Mouse (Mus musculus): ENCODE data around the gene Ifi35.
"Not testable (repeated sequence)": the region's sequence is repeated elsewhere in the genome, so short reads cannot be mapped to it uniquely, and the experiment has no call there.

Gene Ifi35

DNA sequence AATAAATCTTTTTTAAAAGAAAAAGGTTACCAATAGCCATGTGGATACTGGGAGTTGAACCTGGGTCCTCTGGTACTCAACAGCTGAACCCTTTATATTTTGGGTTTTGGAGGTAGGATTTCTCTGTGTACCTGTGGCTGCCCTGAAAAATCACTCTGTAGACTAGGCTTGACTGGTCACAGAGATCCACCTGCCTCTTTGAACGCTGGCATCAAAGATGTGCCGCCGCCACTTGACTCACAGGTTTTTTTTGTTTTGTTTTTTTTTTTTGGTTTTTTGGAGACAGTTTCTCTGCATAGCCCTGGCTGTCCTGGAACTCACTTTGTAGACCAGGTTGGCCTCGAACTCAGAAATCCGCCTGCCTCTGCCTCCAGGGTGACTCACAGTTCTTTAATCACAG is 421 bp upstream of the Ifi35 start:
- DNase-seq (ENCODE audit: low read depth) = no peak

DNA sequence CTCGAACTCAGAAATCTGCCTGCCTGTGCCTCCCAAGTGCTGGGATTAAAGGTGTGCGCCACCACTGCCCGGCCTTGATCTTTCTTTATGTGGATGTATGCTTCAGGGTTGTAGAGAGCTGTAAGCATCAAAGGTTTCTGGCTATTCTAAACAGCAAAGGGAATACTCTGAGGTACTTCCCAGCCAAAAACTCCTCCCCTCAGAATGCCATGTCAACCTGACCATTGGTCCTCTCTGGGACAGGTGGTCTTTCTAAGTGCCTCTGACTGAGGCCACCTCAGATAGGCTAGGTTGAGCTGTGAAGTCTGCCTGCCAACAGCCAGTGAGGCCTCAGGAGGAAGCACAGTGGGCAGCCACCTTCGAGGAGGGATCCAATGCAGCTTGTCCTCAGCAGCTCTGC is 692 bp downstream of the Ifi35 start:
- peak; percentile 50 for DNase-seq (ENCODE audit: low read depth)

DNA sequence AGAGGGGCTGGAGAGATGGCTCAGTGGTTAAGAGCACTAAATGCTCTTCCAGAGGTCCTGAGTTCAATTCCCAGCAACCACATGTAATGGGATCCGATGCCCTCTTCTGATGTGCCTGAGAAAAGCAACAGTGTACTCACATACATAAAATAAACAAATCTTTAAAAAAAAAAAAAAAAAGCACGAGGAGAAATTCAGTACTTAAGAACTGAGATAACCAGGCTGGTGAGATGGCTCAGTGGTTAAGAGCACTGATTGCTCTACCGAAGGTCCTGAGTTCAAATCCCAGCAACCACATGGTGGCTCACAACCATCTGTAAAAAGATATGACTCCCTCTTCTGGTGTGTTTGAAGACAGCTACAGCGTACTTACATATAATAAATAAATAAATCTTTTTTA is 1.4 kb downstream of the Ifi35 start:
- not testable (repeated sequence) for DNase-seq (ENCODE audit: low read depth)

DNA sequence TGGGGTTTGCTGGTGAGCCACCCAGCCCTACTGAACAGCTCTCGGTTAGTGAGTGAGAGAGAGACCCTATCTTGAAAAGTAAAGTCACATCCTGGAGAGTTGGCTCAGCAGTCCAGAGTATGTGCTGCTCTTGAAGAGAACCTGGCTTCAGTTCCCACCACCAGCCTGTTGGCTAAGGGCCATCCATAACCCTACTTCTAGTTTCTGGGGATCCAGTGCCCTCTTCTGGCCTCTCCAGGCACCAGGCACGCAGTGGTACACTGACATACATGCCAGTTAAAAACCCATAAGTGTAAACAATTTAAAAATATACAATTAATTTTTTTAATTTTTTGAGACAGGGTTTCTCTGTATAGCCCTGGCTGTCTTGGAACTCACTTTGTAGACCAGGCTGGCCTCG is 2.2 kb downstream of the Ifi35 start:
- DNase-seq (ENCODE audit: low read depth) = peak; percentile 65

DNA sequence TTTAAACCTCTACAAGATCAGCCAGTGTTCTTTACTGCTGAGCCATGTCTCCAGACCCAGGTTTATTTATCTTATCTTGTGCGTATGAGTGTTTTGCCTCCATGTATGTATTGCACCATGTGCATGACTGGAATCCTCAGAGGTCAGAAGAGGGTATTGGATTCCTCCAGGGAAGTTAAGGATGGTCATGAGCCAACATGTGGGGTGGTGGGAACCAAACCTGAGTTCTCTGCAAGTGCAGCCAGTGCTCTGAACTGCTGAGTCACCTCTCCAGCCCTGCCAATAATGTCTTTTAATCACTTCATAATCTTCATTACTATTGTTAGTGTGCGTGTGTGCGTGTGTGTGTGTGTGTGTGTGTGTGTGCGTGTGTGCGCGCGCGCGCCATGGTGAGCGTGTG is 3.3 kb downstream of the Ifi35 start:
- DNase-seq (ENCODE audit: low read depth) = no peak

DNA sequence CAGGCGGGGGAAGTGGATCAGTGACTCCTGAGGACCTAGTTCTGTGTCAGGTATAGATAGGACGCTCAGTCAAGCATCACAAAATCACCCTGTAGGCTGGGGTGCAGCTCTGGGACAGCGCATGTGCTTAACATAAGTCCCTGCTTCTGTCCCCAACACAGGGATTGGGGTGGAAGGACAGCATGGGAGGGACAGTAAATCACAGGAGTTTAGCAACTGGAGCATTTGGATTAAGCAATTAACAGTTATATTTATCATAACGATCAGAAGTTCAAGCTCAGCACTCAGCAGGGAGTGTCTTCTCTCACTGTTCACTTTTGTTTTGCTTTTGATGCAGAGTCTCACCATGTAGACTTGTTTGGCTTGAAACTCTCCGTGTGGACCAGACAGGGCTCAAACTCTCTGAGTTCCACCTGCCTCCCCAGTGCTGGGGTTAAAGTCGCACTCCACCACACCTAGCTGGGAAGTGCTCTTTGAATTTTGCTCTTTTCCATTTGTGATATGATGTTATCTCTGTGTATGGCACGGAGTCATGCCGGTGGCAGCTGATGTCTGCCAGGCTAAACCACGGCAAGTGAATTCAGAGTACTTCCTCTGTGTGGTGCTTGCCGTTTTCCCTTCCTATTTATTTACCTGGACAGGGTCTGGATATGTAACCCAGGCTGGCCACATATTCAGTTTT is 4.0 kb downstream of the Ifi35 start:
- DNase-seq (ENCODE audit: low read depth) = no peak

DNA sequence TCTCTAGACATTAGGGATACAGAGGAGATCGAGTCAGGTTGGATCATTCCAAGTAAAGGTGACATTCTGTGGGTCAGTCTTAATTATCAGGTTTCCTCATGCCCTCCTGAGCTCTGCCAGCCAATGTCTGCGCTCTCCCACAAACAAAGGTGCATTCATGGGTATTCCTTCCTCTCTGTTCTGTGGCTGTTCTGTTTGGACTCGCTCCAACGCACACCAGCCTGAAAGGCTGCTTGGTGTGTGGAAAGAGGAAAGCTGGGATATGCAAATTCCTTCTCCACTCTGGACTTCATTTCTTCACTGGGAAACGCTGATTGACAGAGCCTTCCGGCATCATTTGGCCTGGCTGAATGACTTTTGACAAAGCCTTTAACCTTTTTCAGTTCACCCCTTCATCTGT is 6.5 kb downstream of the Ifi35 start:
- DNase-seq (ENCODE audit: low read depth) = no peak

DNA sequence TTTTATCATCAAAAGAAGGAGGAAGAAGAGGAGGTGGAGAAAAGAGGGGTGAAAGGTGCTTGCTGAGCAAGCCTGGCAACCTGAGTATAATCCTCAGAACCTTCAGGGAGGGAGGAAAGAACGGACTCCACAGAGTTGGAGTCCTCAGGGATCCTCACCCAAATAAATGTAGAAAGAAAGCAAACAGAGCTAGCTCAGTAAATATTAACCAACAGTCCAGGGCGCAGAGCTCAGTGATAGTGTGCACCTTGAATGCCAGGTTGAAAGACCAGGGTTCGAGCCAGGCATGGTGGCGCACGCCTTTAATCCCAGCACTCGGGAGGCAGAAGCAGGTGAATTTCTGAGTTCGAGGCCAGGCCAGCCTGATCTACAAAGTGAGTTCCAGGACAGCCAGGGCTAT is 7.4 kb downstream of the Ifi35 start:
- DNase-seq (ENCODE audit: low read depth) = no peak

DNA sequence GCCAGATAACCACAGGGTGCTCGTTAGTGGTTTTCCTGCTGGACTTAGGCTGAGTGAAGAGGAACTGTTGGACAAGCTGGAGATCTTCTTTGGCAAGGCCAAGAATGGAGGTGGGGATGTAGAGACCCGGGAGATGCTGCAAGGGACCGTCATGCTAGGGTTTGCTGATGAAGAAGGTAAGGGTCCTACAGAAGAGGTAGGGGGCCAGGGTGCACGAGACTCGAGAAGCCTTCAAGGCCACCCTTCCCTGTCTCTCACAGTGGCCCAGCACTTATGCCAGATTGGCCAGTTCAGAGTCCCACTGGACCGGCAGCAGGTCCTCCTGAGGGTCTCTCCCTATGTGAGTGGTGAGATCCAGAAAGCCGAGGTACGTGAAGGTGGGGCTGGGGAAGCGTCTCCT is 9.4 kb downstream of the Ifi35 start:
- DNase-seq (ENCODE audit: low read depth) = no peak

DNA sequence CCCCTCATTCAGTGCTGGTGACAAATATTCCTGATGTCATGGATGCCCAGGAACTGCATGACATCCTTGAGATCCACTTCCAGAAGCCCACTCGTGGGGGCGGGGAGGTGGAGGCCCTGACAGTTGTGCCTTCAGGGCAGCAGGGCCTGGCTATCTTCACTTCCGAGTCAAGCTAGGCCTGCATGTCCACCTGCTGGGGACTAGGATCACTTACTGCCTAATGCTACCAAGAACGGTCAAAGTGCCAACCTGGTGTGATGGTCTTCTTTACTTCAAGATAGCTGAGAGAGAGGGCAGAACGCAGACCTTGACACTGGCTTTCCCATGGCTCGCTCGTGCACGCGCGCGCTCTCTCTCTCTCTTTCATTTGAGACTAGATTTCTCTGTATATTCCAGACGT is 10.0 kb downstream of the Ifi35 start:
- DNase-seq (ENCODE audit: low read depth) = no peak

DNA sequence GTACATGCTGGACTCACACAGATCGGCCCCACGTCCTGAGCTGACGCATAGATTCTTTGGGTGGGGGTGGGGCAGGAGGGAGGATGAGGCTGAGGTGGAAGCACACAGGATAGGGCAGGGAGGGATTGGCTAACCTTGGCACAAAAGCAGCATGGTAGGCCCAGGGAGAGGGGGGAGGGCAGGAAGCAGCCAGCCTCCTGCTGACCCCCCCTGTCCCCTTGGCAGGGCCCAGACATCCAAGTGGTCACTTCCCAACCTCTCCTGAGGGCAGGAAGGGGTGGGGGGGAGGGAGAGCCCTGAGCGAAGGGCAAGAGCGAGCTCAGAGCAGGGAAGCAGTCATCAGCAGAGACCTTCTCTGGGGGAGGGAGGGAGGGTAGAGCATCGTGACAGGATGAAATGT is 11.5 kb downstream of the Ifi35 start:
- DNase-seq (ENCODE audit: low read depth) = no peak

DNA sequence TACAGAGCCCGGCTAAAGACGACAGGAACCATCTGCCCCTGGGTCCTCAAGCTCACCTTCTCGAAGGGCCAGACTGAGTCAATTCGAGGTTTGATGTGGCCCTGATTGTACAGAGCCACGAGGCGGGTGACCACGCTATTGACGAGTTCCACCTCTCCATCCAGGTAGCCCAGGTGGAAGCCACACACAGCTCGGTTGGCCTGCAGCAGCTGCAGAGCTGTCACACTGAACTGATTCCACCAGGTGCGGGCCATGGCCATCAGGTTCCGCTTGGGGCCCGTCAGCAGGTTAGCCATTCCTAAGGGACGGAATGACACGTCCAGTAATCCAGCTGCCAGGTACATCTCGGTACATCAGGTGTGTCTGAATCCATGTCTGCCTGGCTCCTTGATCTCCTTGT is 12.1 kb downstream of the Ifi35 start:
- no peak for DNase-seq (ENCODE audit: low read depth)

DNA sequence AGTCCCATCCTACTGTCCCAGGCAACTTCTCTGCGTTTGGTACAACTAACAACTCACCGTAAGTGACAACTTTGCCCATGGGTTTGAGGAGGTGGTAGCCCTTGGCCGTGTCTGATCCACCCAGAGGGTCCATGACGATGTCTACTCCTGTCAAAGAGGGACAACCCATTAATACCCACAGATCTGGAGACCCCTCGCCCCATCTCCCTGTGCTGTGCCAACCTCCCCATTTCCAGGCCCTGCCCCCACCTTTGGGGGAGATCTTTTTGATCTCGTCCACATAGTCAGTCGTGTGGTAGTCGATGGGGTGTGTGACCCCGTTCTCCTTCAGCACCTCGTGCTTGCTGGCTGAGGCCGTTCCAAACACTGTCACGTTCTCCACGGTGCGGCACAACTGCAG is 13.9 kb downstream of the Ifi35 start:
- no peak for DNase-seq (ENCODE audit: low read depth)

DNA sequence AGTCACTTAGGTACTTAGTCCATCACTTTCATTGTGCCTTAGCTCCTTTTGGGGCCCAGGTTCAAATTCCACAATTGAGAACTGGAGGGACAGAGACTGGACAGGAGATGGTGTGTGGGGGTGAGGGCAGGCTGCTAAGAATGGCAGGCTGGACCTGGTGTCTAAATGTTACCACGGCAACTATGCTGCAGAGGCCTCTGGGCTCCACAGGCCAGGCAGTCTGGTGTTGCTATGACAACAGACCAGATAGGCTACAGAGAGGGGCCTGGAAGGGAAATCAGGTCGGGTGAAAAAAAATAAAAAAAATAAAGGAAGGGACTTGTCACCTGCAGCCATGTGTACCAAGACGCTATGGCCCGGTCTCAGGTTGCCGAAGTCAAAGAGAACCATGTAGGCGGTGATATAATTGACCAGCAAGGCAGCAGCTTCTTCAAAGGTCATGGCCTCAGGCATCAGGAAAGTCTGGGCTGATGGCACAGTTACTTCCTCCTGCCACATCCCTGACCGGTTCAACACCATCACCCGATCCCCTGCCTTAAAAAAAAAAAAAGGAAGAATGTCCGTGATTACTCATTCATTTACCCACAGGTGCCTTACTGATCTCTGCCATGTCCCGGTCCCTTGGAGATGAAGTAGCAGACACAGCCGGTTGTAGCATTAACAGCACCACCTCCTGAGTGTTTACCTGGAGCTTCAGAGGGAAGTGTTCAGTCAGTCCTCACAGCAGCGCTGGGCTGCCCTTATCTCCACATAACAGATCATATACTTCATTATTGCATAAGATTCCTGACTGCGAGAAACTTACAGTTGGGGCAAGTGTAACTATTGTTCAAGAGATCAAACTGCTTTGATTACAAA is 14.6 kb downstream of the Ifi35 start:
- DNase-seq (ENCODE audit: low read depth) = no peak

DNA sequence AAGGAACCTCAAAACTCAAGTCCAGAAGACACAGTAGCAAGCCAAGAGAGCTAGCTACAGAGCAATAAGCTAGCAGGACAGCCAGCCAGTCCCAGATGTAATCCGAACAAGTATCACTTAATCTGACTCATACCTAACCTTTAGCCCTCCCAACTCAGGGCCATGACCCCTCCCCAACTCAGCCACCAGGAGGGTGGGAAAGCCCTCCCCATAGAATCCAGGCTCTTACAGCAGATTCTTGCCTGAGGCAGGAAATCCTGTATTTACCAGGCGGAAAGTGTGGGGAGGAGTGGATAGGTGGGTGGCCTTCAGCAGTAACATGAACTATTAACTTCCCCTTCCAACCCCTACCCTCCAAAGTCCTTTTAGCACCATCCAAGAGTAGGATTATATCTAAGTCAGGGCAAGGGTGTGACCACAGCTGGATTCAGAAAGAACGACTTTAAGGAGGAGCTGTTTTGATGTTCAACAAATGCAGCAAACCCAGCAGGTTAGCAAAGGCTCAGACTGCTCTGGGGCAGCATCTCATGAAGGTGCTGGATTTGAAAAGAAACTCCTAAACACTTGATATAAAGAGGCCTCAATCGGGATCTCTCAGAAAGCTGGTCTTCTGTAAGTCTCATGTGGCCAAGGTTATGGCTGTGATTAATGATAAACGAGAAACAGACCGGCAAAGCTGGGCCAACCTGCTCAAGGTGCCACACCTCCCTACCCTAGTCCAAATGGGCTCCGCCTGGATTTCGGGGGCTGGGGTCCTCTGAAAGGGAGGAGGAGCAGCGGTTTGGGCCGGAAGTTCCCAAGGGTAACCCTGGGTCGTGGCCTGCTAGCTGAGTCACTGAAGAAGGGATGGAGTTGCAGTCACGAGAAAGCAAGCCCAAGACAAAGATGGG is 16.2 kb downstream of the Ifi35 start, which contains the start of gene Rnd2:
Gene Rnd2, plus strand, starts transcription at position 789 of the 890 bp plus-strand sequence.
- DNase-seq (ENCODE audit: low read depth) = peak; percentile 50

DNA sequence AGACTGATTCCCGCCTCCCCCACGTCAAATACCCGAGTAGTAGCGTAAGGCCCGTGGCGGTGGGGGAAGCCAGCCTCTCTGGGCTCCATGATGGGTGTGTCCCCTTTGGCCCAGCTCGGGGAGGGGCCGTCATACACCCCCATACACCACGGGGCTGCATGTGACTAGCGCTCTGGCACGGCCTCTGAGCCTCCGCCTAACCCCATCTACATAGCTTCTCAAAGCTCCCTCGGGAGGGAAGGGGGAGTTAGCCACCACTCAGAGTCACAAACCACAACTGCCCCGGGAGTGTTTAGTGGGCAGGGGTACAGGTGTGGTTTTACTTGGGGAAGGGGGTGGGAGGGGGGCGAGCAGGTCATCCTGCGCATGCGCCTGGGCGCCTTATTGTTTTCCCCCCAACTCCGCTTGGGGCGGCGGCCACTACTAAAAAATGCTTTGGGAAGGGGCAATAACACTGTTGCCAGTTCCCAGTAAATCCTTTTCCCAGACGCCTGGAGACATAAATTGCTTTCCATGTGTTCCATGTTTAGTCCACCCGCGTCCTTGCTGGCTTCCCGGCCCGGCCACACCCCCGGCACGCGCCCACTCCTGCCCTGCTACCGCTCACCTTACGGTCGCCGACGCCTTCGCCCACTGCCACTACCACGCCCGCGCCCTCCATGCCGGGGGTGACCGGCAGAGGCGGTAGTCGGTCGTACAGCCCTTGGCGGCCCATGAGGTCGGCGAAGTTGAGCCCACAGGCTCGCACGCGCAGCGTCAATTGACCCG is 17.1 kb downstream of the Ifi35 start:
- DNase-seq (ENCODE audit: low read depth) = peak; percentile 73

DNA sequence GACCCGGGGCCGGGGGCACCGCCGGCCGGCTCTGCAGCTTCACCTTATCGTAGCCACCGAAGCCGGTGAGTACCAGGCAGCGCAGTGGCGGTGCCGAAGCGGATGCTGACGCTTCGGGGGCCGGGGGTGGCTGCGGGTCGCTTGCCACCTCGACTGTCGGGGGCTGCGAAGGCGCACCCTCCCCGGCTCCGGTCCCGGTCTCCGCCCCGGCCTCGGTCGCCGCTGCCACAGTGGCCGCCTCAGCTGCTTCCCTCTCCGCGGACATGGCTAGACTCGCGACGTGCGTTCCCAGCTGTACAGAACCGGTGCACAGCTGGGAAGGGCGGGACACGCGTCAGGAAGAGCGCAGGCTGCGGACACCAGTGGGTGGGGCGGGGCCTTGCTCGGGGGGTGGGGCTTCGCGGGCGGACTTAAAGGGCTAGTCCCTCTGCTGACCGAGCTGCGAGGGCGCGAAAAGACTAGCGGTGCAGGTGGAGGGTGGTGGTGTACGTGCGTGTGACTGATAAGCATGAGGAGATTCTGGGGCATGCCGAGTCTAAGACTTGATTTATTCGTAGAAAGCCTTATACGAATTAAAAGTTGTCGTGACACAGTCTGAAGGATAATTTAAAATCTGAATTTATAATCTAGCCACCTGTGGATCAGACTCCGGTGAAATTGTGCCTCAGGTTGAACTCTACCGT is 17.8 kb downstream of the Ifi35 start, which contains the start of gene Vat1:
Gene Vat1, minus strand, starts transcription at position 362 of the 683 bp plus-strand sequence.
- DNase-seq (ENCODE audit: low read depth) = peak; percentile 86

DNA sequence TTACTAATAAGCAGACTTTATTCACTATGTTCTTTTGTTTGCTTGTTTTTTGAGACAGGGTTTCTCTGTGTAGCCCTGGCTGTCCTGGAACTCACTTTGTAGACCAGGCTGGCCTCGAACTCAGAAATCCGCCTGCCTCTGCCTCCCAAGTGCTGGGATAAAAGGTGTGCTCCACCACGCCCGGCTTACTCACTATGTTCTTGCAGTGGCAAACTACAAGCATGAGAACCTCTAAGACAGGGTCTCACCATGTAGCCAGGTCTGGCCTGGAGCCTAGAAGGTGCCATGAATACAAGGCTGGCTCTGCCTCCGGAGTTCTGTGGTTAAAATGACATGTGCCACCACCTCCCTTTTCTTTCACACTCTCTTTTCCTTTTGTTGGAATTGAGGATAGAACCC is 18.3 kb downstream of the Ifi35 start:
- not testable (repeated sequence) for DNase-seq (ENCODE audit: low read depth)

DNA sequence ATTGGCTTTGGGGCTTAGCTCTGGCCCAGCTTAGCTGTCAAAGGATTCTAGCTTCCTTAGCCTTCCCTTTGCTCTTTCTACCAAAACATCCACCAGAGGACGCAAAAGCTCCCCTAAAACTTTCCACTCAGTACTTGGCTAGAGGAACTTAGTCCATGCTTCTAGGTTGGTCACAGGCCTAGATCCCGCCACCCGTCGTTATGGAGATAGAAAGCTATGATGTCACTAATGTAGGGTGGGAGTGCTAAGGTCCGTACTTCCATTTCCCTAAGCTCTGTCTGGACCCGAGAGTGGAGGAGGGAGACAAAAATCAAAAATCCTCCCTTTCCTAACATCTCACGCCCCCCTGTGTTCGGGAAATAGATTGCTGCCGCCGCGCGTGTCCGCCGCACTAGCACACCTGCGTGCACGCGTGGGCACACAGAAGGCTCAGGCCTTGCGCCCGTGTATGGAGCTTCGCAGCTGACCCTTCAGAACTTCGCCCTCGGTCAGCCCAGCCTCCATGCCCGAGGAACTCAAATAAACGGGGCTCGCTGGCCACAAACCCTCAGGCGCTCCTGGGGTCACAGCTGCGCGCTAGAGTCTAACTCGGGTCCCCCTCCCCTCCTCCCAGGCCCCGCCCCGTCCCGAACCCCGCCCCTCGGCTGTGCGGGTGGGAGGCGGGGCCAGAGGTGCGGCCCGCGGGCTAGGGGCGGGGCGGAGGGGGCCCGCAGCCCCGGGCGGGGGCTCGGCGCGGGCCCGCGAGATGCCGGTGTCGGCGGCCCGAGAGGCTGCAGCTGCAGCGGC is 19.5 kb downstream of the Ifi35 start:
- peak; percentile 86 for DNase-seq (ENCODE audit: low read depth)

DNA sequence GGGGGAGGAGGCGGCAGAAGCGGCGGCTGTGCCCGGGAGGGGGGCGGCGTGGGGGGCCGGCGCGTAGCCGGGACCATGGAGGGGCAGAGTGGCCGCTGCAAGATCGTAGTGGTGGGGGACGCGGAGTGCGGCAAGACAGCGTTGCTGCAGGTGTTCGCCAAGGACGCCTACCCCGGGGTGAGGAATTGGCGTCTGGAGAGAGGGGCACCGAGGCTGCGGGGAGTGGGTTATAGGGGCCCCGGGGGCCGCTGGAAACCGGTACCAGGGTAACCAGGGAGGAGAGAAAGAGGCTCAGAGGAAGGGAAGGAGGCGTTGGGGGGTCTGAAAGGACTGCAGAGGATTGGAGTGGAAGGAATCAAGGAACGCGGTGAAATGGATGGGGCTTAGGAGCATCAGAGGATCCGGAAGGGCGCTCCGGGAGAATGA is 20.1 kb downstream of the Ifi35 start:
- DNase-seq (ENCODE audit: low read depth) = peak; percentile 37
